Mouse (Mus musculus): ENCODE measurements around the gene Mtf1. TPM values are rescaled to one million over a fixed set of nuclear protein-coding genes. Genes with fewer than 3 reads are reported as not detected.

The Mtf1 gene
- 9.3 and 11.6 TPM in 2 replicates for polyA plus RNA-seq (2012; rRNA removed)

DNA sequence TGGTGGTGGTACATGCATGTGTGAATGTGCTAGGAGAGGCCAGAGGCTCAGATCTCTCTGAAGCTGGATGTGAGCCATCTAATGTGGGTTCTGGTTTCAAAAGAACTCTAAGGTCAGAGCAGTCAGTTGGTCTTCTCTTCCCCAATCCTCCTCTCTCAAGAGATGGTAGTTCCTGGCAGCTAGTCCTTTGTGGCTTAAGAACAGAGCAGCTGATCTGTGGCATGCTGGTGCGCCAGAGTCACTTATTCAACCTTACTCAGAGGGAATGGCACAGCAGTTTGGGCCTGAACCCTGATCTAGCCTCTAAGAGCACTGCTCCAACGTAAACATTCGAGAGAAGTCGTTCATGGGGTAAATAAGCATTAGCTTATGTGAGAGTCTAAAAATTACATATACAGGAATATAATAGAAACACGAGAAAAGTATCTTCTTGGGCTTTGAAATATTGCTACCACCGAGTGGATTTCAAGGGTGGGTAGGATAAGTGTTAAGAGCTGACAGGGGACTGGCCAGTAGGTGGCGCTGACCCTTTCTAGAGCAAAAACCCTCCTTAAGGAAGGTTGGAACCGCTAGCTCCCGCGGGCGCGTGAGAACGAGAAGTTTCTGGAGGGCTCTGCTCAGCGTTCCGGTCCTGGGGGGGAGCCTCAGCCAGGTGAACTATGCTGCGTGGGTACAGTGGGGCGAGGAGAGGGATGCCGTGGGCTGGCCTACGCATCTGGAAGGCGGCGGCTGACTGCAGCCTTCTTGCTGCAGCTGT, at the start of gene Mtf1:
Gene Mtf1 (plus strand): TSS at position 553 of the 757 bp plus-strand sequence.

DNA sequence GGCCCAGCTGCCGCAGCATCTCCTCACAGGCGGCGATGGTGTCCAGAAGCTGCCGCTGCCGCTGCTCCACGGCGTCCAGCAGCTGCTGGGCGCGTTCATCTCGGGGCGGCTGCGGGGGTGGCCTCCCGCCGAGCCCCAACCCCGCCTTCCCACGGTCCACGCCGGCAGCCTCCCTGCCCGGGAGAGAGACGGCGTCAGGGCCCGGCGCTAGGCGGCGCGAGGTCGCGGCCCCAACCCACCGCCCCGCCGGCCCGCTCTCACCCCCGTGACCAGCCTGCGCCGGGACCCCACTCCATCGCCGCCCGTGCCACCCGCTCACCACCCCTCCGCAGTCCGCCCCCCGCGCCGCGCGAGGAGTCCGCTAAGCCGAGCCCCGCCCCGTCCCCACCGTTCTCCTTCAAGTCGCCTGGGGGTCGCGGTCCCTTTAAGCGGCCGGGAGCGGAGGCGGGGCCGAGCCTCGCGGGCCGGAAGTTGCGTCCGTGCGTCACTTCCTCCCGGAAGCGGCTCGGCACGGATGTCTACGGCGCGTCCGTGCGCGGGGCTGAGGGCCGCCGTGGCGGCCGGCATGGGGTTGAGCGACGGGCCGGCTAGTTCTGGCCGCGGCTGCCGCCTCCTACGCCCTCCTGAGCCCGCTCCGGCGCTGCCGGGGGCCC, 48.5 kb downstream of the Mtf1 start, which contains the start of gene Yrdc:
Gene Yrdc (plus strand): TSS at position 419 of the 653 bp plus-strand sequence.

DNA sequence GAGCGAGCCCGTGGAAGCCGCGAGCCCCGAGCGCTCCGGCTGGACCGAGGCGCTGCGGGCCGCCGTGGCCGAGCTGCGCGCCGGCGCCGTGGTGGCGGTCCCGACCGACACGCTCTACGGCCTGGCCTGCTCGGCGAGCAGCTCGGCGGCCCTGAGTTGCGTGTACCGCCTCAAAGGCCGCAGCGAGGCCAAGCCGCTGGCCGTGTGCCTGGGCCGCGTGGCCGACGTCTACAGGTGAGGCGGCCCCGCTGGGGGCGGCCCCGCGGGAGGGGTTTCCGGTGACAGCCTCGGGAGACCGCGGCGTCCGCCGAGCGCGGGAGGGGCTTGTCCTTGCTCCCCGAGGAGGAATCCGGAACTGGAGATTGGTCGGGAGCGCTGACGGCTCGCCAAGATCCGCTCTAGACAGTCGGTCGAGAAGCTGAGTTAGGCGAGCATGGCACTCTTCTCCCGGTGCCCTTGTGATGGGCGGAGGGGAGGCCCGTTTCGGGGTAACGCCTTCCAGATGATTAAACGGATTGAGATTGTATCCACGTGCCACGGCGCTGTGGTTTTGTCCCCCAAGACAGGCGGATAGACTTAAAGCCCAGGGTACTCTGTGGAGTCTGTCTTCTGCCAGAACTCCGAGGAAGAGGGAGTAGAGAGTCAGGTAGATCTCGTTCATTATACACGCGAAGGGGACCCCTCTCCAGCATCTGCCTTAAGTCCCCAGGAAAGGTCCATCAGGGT, 49.2 kb downstream of the Mtf1 start, which contains the start of gene 1110065P20Rik:
Gene 1110065P20Rik (minus strand): TSS at position 264 of the 726 bp plus-strand sequence.

DNA sequence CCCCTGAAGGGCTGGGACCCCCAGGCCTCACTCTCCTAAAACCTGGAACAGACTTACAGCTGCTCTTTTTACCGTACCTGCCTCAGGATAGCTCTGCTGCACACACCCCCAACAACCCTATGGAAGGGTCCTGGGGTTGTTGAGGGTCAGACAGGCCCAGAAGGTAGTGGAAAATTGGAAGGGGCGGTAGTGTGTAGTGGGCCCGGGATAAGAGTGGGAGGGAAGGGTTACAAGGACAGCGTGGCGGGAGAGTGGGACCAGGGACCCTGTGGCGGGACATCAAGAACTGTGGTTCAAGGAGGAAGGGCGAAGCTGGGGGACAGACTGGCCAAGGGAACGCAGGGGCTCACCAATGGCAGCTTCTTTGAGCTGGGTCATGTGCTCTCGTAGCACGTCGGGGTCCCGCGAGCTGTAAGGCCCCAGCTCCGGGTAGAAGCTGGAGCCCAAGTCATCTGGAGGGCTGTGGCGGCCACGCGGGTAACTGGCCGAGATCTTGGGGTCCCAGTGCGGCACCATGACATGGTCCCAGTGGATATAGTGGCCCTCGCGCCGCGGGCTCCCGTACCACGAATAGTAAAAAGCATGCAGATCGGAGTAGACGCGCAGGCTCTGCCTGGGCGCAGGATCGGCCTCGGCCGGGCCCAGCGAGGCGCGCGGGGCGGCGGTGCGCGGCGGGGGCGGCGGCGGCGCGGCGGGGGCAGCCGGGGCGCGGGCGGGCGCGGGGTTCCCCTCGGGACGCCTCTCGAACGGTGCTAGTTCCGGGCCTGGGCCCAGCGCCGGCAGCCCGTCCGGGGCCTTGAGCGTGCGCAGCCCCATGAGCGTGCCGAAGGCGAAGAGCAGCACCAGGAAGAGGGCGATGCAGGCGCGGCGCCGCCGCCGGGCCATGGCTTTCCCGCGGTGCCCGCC, 59.6 kb downstream of the Mtf1 start, which contains the start of gene Maneal:
Gene Maneal (minus strand): TSS at position 889 of the 906 bp plus-strand sequence.

DNA sequence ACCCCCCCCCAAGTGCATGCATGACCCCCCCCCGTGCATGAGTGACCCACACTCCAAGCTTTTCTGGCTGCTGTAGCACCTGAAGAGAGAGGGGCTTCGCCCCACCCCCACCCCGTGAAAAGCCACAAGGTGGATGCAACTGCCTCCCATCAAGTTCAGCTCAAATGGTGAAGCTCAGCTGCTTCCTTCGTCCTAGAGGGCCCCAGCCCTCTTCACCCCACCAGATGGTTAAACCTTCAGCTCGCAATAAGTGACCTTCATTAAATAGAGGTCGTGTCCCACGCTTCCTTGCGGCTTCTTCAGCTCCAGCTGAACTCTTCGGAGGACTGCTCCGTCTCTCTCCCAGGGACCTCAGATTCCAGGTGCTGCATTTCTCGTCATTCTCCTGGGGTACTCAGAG, 78.7 kb downstream of the Mtf1 start, which contains the start of gene Epha10:
Gene Epha10 (plus strand): TSS at position 301 of the 400 bp plus-strand sequence.

Other genes with a start within 250 kb of the Mtf1 start
- gene 3100002H09Rik, start 191.3 kb upstream of the Mtf1 start, polyA plus RNA-seq (2012; rRNA removed), result 0.06 TPM in 1 of 2 replicates, not detected in the other
- gene Pou3f1, start 145.3 kb upstream of the Mtf1 start, polyA plus RNA-seq (2012; rRNA removed), result 15.4 and 18.8 TPM in 2 replicates
- 32.6 and 33.2 TPM in 2 replicates for gene Utp11, start 108.5 kb upstream of the Mtf1 start, polyA plus RNA-seq (2012; rRNA removed)
- 4.2 and 8.6 TPM in 2 replicates for gene Fhl3, start 101.4 kb upstream of the Mtf1 start, polyA plus RNA-seq (2012; rRNA removed)
- 71.4 and 78.4 TPM in 2 replicates for gene Sf3a3, start 87.3 kb upstream of the Mtf1 start, polyA plus RNA-seq (2012; rRNA removed)
- 39.1 and 40.2 TPM in 2 replicates for gene Inpp5b, start 60.3 kb upstream of the Mtf1 start, polyA plus RNA-seq (2012; rRNA removed)
- gene Yrdc, start 48.6 kb downstream of the Mtf1 start, polyA plus RNA-seq (2012; rRNA removed), result 62.9 and 75.1 TPM in 2 replicates
- gene 1110065P20Rik, start 49.1 kb downstream of the Mtf1 start, polyA plus RNA-seq (2012; rRNA removed), result 68.9 and 72.5 TPM in 2 replicates
- gene Maneal, start 60.1 kb downstream of the Mtf1 start, polyA plus RNA-seq (2012; rRNA removed), result 34.9 and 38.9 TPM in 2 replicates
- 18.4 and 25.9 TPM in 2 replicates for gene Epha10, start 78.8 kb downstream of the Mtf1 start, polyA plus RNA-seq (2012; rRNA removed)
- gene 9930104L06Rik, start 134.9 kb downstream of the Mtf1 start, polyA plus RNA-seq (2012; rRNA removed), result 24.2 and 25.7 TPM in 2 replicates
- gene Cdca8, start 137.2 kb downstream of the Mtf1 start, polyA plus RNA-seq (2012; rRNA removed), result 45.7 and 51.9 TPM in 2 replicates
- gene Rspo1, start 184.3 kb downstream of the Mtf1 start, polyA plus RNA-seq (2012; rRNA removed), result 8.8 and 9.2 TPM in 2 replicates
- gene Gnl2, start 214.5 kb downstream of the Mtf1 start, polyA plus RNA-seq (2012; rRNA removed), result 126 and 132 TPM in 2 replicates

Data from central nervous system, embryonic 14 days (tissue).